Mouse (Mus musculus): Measurements from ENCODE around the gene Rlf. TPM values are rescaled to one million over a fixed set of nuclear protein-coding genes. Genes with fewer than 3 reads are reported as not detected.

Gene Rlf
- 34.4 and 34.8 TPM in 2 replicates for polyA plus RNA-seq (2016; fragmentation: Nextera tagmentation; extraction: Ambion mirVana)

- Histone ChIP-seq H3K27me3 (replicated peaks) (no peaks in the 10 kb centered on the region), H3K27ac (peak within 1 kb of the TSS; percentile 72; the same call in 1 of the 2 replicates), H3K4me1 (peaks cover 16% of the 10 kb centered on the region), H3K36me3 (no peaks in the 10 kb centered on the region), H3K4me2 (replicated peaks) (peak within 1 kb of the TSS; percentile 82), H3K9me3 (no peaks in the 10 kb centered on the region), H3K9ac (peak within 1 kb of the TSS; percentile 87), H3K4me3 (peak within 1 kb of the TSS; percentile 71)
- peak; percentile 97 for ATAC-seq (ENCODE audit: low FRiP score, low read depth)
- under 1% methylated on average over 48 of the region's 48 CpGs for WGBS
These were observed at the start of gene Rlf for GRCm38 (mm10) chr4:121214793-121215304. Rlf (minus strand) TSS chr4:121215084.

GRCm38 (mm10) chr4:121241612-121242000 lies 26.7 kb upstream of the Rlf start:
- Histone ChIP-seq H3K9me3 (no peaks in the 10 kb centered on the region), H3K27ac (no peak overlapping the region), H3K27me3 (replicated peaks) (no peaks in the 10 kb centered on the region), H3K4me2 (replicated peaks) (no peak overlapping the region), H3K9ac (no peak overlapping the region), H3K4me3 (no peak overlapping the region), H3K36me3 (no peaks in the 10 kb centered on the region), H3K4me1 (no peaks in the 10 kb centered on the region)
- WGBS: 87% methylated on average over 1 of the region's 1 CpGs
- no peak; the same call in 1 of the 2 replicates for ATAC-seq (ENCODE audit: low FRiP score, low read depth)

- Histone ChIP-seq H3K4me1 (no peaks in the 10 kb centered on the region), H3K36me3 (no peaks in the 10 kb centered on the region), H3K27me3 (replicated peaks) (no peaks in the 10 kb centered on the region), H3K4me2 (replicated peaks) (no peak overlapping the region), H3K27ac (no peak overlapping the region), H3K4me3 (no peak overlapping the region), H3K9ac (no peak overlapping the region), H3K9me3 (no peaks in the 10 kb centered on the region)
- WGBS: 41% methylated on average over 14 of the region's 14 CpGs
- peak; percentile 41 for ATAC-seq (ENCODE audit: low FRiP score, low read depth)
These were observed 26.0 kb upstream of the Rlf start for GRCm38 (mm10) chr4:121240637-121241611.

- Histone ChIP-seq H3K4me2 (replicated peaks) (no peak overlapping the region), H3K27me3 (replicated peaks) (no peaks in the 10 kb centered on the region), H3K27ac (no peak overlapping the region), H3K4me1 (no peaks in the 10 kb centered on the region), H3K9ac (no peak overlapping the region), H3K4me3 (no peak overlapping the region), H3K36me3 (no peaks in the 10 kb centered on the region), H3K9me3 (no peaks in the 10 kb centered on the region)
- 58% methylated on average over 4 of the region's 4 CpGs for WGBS
- ATAC-seq (ENCODE audit: low FRiP score, low read depth): no peak
These were observed 25.0 kb upstream of the Rlf start for GRCm38 (mm10) chr4:121239878-121240277.

GRCm38 (mm10) chr4:121231772-121232414 lies 17.0 kb upstream of the Rlf start:
- Histone ChIP-seq H3K27me3 (replicated peaks) (no peaks in the 10 kb centered on the region), H3K9me3 (no peaks in the 10 kb centered on the region), H3K9ac (no peak overlapping the region), H3K4me1 (peaks cover 7% of the 10 kb centered on the region; the same call in 1 of the 2 replicates), H3K4me3 (no peak overlapping the region), H3K27ac (no peak overlapping the region), H3K36me3 (no peaks in the 10 kb centered on the region), H3K4me2 (replicated peaks) (peak overlapping the region; percentile 58)
- 11% methylated on average over 5 of the region's 5 CpGs for WGBS
- peak; percentile 65 for ATAC-seq (ENCODE audit: low FRiP score, low read depth)

GRCm38 (mm10) chr4:121230943-121231614 lies 16.2 kb upstream of the Rlf start:
- peak; percentile 67 for ATAC-seq (ENCODE audit: low FRiP score, low read depth)
- Histone ChIP-seq H3K27me3 (replicated peaks) (no peaks in the 10 kb centered on the region), H3K27ac (no peak overlapping the region), H3K9ac (peak overlapping the region; percentile 21; the same call in 1 of the 2 replicates), H3K9me3 (no peaks in the 10 kb centered on the region), H3K4me1 (peaks cover 7% of the 10 kb centered on the region; the same call in 1 of the 2 replicates), H3K4me3 (peak overlapping the region; percentile 25; the same call in 1 of the 2 replicates), H3K4me2 (replicated peaks) (peak overlapping the region; percentile 58), H3K36me3 (no peaks in the 10 kb centered on the region)
- 3% methylated on average over 16 of the region's 16 CpGs for WGBS

- H3K27me3 ChIP-seq (replicated peaks): no peaks in the 10 kb centered on the region
- no peak overlapping the region for H3K4me3 ChIP-seq
- H3K36me3 ChIP-seq: no peaks in the 10 kb centered on the region
- H3K9me3 ChIP-seq: no peaks in the 10 kb centered on the region
- no peak overlapping the region for H3K9ac ChIP-seq
- no peak overlapping the region for H3K27ac ChIP-seq
- ATAC-seq (ENCODE audit: low FRiP score, low read depth): no peak
- WGBS: 57% methylated on average over 1 of the region's 1 CpGs
- peaks cover 7% of the 10 kb centered on the region; the same call in 1 of the 2 replicates for H3K4me1 ChIP-seq
- no peak overlapping the region for H3K4me2 ChIP-seq (replicated peaks)
These were observed 12.2 kb upstream of the Rlf start for GRCm38 (mm10) chr4:121227072-121227471.

GRCm38 (mm10) chr4:121225177-121225576 lies 10.3 kb upstream of the Rlf start:
- WGBS: 85% methylated on average over 4 of the region's 4 CpGs
- H3K4me2 ChIP-seq (replicated peaks): no peak overlapping the region
- no peaks in the 10 kb centered on the region for H3K9me3 ChIP-seq
- H3K27me3 ChIP-seq (replicated peaks): no peaks in the 10 kb centered on the region
- no peaks in the 10 kb centered on the region for H3K36me3 ChIP-seq
- ATAC-seq (ENCODE audit: low FRiP score, low read depth): no peak
- H3K27ac ChIP-seq: no peak overlapping the region
- no peaks in the 10 kb centered on the region for H3K4me1 ChIP-seq
- H3K4me3 ChIP-seq: no peak overlapping the region
- H3K9ac ChIP-seq: no peak overlapping the region

GRCm38 (mm10) chr4:121223136-121223535 lies 8.3 kb upstream of the Rlf start:
- Histone ChIP-seq H3K27ac (no peak overlapping the region), H3K4me3 (no peak overlapping the region), H3K9me3 (no peaks in the 10 kb centered on the region), H3K4me1 (no peaks in the 10 kb centered on the region), H3K4me2 (replicated peaks) (no peak overlapping the region), H3K36me3 (no peaks in the 10 kb centered on the region), H3K9ac (no peak overlapping the region), H3K27me3 (replicated peaks) (no peaks in the 10 kb centered on the region)
- WGBS: 86% methylated on average over 1 of the region's 1 CpGs
- ATAC-seq (ENCODE audit: low FRiP score, low read depth): no peak

- Histone ChIP-seq H3K9ac (no peak overlapping the region), H3K27me3 (replicated peaks) (no peaks in the 10 kb centered on the region), H3K4me1 (peaks cover 16% of the 10 kb centered on the region), H3K27ac (no peak overlapping the region), H3K9me3 (no peaks in the 10 kb centered on the region), H3K4me2 (replicated peaks) (no peak overlapping the region), H3K36me3 (no peaks in the 10 kb centered on the region), H3K4me3 (no peak overlapping the region)
- ATAC-seq (ENCODE audit: low FRiP score, low read depth): no peak
- WGBS: 64% methylated on average over 2 of the region's 2 CpGs
These were observed 1.3 kb upstream of the Rlf start for GRCm38 (mm10) chr4:121216216-121216615.

- WGBS: 25% methylated on average over 5 of the region's 5 CpGs
- H3K36me3 ChIP-seq: no peaks in the 10 kb centered on the region
- peak overlapping the region; percentile 71 for H3K4me3 ChIP-seq
- no peaks in the 10 kb centered on the region for H3K9me3 ChIP-seq
- peak overlapping the region; percentile 82 for H3K4me2 ChIP-seq (replicated peaks)
- H3K27me3 ChIP-seq (replicated peaks): no peaks in the 10 kb centered on the region
- H3K4me1 ChIP-seq: peaks cover 16% of the 10 kb centered on the region
- no peak overlapping the region for H3K27ac ChIP-seq
- ATAC-seq (ENCODE audit: low FRiP score, low read depth): peak; percentile 39
- H3K9ac ChIP-seq: peak overlapping the region; percentile 51
These were observed 605 bp upstream of the Rlf start for GRCm38 (mm10) chr4:121215489-121215888.

Data from neural tube, embryonic 12.5 days (tissue).